Mouse (Mus musculus) kidney, adult 9 months (tissue): ENCODE results near the gene Zkscan3.

ENCODE experiments used
- DNase-seq: peaks from one replicate; pipeline ENCODE4 v3.0.0; 2022

Zkscan3 gene

DNA sequence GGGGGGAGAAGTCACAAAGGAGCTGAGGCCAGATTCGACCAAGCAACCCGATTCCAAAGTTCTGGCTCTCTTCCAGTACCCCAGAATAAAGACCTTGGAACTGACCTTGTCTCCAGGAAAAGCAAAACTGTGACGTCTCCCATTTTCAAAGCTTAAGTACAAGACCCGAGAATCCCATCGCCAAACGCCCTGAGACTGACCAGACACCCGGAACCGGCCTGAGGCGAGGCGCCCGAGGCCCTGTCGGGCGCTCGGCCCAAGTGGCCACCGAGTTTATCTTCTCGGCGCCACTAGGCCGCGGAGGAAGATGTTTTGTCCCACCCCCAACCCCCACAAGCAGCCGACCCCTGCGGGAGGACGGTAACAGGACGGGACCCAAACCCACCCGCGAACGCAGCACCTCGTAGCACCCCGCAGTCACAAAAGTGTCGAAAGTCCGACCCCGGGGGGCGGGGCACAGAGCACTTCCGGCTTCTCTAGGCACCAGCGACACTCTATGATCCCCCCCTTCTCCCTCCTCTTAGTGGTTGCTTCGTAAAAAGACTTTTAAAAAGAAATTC is at the start of gene Zkscan3:
Gene Zkscan3 (minus strand): TSS at position 469 of the 560 bp plus-strand sequence.
- peak; percentile 87 for DNase-seq

- peak; percentile 14 for DNase-seq
These were observed 45.5 kb upstream of the Zkscan3 start for GRCm38 (mm10) chr13:21447856-21448614.

DNA sequence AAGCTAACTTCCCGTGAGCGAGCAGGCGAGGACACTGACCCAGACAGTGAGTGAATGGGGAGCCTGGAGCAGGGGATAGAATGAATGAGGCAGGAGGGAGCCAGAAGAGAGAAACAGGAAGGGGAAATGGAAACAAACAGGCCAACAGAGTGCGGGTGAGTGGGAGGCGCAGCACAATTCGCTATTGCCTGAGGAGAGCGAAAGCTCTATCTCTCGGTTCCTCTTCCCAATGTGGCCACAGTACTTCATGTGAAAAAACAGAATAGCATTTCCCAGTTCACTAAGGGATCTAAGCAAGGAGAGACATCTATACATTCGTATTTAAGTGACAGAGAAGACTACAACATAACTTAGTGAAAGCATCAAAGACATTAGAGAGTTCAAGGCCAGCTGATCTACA is 44.2 kb upstream of the Zkscan3 start:
- no peak for DNase-seq

DNA sequence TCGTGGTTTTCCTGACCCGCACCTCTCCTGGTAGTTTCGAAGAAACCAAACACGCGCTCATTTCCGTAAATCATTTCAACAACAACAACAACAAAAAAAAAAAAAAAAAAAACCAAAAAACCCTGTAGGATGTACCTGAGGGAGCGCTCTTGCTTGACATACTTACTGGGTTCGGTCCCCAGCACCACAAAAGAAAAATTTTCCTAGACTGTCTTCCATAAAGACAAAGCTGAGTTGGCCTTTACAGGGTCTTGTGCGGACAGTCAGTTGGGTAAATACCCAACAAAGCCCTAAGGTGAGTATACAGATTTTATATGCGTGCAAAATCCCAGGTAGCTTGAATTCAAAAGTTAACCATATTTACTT is 38.6 kb upstream of the Zkscan3 start:
- DNase-seq = no peak

DNA sequence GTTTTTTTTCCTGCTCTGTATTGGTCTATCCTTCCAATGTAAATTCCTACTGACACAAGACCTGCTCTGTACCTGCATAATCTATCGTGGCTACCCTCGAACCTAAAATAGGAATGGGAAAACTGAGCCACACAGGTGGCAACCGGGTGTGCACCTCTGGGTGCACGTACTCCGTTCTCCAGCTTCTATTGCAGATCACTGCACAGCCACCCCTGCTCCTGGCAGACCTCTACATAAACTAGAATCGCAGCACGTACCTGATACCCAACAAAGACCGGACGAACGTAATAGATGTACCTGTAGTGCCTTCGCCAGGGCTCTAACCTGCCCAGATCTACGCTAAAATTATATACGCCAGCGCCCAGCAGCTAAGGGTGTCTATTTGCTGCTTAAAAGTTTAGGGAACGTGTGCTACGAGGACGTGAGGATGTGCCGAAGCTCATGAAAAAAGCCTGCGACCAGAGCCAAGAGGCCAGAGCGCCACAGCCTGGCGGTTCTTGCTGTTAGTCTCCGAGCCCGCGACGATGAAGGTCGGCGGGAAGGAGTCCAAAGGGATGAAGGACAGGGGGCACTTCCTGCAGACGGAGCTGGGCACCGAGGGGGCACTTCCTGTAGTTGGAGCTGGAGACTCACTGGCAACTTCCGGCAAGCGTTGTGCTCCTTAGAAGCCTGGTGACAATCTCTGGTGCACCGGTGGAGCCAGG is 38.1 kb upstream of the Zkscan3 start, which contains the start of gene Pgbd1:
Gene Pgbd1 (minus strand): TSS at position 556 of the 704 bp plus-strand sequence.
- peak; percentile 68 for DNase-seq

GRCm38 (mm10) chr13:21435476-21435875 is 32.9 kb upstream of the Zkscan3 start:
- DNase-seq = no peak

DNA sequence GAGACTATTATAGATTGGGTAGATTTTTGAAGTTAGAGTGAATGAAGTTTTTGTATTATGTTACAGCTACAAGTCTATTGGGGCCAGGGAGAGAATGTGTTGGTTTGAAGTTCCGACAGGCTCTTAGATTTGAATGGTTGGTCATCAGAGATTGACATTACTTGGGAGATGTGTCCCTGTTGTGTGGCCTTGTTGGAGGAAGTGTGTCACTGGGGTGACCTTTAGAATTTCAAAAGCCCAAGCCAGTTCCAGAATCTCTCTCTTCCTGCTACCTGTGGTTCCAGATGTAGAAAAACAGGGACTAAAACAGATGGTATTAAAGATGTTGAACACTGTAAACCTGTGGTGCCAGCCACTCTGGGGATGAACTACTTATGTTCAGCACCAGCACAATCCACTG is 25.1 kb upstream of the Zkscan3 start:
- DNase-seq = no peak

DNA sequence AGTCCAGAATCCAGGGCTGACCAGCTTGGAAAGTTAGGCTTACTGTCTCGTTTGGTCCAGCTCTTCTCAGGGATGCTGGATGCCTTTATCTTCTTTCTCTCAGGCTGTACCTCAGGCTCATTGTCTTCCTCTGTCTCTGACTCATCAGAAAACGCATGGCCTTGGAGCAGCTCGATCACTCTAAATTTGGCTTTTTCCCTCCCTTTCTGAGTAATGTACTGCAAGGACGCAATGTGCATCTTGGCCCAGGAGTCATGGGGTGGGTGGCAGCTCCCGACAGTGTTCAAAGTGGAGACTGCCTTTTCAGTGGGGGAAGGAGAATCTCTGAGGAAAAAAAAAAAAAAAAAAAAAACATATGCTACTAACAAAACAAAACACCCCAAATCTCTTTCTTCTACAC is 20.7 kb upstream of the Zkscan3 start:
- no peak for DNase-seq

DNA sequence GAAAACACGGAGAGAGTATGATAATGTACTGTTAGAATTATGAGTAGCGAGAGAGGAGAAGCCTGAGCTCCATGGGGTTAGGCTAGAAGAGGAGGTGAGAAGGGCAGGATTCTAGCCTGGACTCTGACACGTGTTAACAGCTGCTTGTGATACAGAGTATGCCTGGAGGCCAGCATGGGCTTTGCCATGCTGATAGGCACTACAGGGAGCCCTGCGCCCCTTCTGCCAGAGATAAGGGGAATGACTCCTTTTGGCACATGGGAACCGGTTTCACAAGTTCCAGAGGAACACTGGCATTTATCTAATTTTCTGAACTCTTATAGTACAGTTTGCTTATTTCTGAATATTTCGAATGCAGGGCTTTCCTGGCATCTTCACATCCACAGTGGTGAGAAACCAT is 16.3 kb upstream of the Zkscan3 start:
- DNase-seq = no peak

DNA sequence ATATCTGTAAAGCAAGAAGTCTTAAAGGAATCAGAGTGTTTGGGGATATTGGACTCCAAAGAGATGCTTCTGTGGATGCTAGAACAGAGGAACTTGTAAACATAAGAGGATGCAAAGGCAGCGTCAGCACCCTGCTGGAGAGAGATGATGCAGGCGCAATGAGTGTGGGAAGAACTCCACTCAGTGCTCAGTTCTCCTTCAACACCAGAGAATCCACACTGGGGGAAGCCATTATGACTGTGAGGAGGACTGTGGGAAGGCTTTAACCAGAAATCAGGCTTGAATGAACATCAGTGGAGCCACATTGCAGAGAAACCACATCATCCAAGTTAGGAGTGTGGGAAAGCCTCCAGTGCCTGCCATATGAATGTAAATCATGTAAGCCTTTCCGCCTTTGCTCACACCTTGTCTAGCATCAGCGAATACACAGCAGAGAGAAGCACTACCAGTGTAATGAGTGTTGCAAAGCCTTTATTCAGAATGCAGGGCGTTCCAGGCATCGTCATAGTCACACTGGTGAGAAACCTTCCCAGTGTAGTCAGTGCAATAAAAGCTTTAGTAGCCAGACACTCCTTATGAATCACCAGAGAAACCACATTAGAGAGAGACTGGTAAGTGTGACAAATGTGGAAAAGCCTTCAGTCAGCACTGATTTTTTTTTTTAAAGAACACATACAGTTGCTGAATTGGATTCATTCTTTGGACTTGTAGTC is 14.9 kb upstream of the Zkscan3 start:
- DNase-seq = no peak

- DNase-seq = no peak
These were observed 13.2 kb upstream of the Zkscan3 start for GRCm38 (mm10) chr13:21415750-21416149.

DNA sequence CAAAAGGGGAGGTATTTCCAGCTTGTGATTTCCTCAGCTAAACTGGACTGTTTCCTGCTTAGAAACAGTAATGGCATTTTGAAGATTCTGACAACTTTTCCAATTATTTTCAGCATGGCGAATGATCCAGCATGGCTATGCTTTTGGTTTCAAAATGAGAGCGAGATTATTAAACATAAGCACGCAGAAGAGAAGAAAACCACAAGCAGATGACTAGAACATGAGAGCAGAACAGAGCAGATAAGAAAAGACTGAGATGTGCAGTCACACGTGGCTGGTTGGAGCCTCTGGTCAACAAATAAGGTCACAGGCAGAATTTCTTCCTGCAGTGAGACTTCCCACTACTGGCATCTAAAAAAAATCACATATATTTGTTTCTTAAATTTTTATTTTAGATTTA is 12.7 kb upstream of the Zkscan3 start:
- DNase-seq = no peak

DNA sequence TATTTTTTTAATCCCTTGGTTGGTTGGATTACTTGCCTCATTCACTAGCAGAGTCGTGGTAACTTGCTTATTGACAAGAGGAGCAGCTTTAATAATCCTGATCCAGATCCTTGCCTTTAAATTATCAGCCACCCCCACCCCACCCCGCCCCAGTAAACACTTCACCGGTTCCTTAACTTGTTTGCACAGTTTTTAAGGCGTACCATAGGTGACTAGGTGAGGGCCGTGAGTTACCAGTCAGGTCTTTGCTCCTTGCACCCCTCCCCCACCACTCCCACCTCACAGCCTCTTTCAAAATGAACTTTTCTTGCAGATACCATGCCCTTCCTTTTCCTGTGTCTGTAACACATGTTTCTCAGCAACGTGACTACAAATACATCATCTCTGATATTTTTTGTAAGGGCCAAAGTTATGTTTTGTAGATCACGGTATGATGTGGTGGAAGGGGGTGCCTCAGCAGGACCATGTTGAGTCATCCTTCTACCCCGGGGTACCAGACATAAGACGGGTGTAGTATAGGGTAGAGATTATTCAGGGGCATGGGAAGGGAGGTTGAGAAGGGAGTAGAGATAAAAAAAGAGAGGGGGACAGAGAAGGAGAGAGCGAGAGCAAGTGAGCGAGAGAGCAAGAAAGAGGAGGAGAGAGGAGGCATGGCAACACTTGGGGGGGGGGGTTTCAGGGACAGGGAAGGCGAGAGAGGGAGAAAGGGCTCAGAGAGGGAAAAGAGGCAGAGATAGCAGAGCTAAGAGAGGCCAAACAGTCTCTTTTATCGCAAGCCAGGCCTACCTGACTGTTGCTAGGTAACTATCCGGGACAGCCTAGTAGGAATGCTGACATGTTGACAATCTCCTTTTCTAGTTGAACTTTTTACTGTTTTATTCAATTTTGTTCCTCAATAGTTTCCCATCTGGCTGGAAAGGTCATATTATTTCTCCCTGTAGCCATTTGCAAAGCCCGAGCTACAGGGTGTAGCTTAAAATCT is 12.0 kb upstream of the Zkscan3 start:
- no peak for DNase-seq

GRCm38 (mm10) chr13:21408805-21409459 is 6.4 kb upstream of the Zkscan3 start:
- DNase-seq = no peak

DNA sequence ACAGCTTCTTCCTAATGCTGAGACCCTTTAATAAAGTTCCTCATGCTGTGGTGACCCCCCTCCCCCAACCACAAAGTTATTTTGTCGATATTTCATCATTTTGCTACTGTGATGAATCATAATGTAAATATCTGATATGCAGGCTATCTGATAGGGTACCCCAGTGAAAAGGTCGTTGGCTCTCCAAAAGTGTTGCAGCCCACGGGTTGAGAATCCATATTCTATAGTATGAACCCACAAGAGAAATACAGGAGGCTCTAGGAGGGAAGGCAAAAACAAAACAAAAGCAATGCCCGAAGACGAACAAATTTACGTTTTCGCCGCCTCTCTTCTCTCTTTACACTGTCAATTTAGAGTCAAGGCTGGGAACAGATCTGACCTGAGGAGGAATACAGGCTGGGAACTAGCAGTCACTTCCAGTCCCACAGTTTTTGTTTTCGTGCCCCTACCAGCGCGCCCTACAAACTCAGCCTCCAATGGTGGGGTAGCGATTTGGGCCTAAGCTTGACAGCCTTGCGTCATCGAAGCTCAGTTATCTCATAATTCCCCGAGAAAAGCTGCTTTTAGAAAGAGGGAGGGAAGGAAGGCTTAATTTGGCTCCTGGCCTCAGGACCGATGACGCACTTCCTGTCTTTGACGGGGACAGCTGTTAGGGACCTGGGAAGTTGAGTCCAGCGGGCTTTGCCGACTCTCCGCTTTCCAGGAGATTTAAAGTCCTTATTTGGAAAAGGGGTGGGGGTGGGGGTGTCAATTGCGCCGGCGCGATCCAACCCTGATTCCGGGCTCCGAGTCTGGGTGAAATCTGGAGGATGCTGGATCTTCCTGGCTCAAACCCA is 5.6 kb upstream of the Zkscan3 start:
- DNase-seq = peak; percentile 89

DNA sequence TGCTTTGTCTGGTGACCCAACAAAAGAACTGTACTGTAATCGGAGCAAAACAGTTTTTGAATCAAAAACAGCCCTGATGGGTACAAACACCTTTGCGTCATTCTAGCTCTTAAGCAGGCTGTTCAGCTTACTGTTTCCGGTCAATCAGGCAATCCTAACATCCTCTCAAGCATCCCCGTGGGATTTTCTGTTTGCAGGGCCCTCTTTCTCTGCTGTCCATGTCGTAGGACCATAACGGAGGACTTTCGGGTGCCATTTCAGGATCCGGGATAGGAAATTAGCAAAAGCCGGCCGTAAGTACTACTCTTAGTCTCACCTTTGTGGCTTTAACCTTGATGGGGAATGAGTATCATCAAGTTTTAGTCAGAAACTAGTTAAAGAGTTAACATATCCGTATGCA is 4.8 kb upstream of the Zkscan3 start:
- DNase-seq = no peak

DNA sequence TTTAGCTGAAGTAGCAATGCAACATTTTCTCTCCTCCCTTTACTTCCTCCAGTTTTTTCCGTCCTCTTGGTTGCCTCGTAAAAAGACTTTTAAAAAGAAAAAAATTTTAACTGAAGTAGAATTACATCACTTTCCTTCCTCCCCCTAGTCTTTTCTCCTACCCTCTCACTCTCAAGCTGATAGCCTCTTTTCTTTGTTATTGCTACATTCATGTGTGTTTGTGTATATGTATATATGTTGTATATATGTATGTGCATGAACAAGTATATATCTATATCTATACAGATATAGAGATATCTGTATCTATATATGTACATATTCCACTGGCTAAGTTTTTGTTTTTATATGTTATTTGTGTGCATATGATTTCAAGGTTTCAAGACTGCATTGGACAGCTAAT is 293 bp upstream of the Zkscan3 start:
- DNase-seq = no peak

DNA sequence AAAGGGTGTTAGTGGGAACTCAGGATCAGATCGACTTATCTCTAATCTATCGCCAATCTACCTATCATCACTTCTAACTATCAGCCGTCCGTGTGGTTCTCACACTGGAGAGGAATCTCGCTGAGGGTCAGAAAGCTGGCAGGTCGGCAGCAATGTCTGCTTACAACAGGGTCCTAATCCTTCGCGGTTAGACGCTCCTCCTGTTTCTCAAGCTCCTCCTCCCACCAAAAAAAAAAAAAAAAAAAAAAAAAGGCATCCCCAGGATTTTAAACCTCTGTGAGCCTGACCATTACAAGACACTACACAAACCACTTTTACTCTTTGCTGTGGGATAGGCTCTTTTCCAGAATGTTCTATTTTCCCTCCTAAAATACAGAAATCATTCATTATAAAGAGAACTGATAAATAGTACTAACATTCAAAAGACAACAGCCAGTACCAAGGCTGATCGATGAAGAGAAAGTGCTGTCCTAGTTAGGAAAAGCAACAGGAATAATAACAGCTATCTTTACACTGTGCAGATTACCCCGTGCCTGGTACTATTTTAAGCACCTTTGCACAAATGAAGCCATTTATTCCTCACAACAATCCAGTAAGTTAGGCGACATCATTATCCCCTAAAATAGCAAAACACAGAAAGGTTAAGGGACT is 794 bp downstream of the Zkscan3 start:
- no peak for DNase-seq

DNA sequence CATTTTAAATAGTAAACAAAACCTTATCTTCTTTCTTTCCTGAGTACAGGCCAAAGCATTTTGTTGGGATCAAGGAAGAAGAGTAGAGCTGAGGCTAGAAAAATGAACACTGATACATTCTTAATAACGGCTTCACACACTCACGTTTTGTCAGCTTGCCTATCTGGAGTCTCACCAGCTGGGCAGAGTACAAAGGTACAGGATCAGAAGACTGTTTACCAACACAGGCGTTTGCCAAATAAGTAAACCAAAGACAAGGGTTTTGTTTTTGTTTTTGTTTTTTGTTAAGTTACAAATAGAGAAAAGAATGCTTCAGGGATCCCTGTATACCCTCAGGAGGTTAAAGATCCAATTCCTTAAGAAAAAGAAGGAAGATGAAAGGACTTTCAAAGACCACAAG is 1.4 kb downstream of the Zkscan3 start:
- DNase-seq = peak; percentile 44

DNA sequence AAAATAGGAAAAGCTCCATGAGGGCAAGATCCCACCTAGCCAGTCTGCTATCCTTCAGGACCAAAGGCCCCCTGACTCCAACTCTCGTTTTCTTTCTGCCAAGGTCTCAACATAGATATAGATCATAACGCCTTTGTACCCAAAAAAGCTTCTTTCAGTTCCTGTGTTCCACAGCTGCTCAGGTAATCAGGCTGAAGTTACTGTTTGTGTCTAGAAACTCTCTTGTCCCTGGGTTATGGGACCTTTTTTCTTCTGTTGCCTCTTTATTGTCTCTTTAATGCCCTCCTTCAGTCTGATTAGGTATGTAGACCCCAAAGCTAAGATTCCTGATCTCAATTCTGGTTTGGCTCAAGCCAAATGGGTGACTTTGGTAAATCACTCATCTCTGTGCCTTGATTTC is 5.1 kb downstream of the Zkscan3 start:
- no peak for DNase-seq
